Mouse (Mus musculus): ENCODE measurements around the gene Il17f.

GRCm38 (mm10) chr1:20819771-20820605, 29.6 kb upstream of the Il17f start, which contains the start of gene Mcm3:
- TF ChIP-seq SRF (IDR thresholded peaks at IDR 0.05; ENCODE audit: control insufficient read depth, insufficient read length, low read depth) = peak; percentile 49
- TF ChIP-seq POLR2A (IDR thresholded peaks at IDR 0.05; ENCODE audit: insufficient read length, low read depth) = peak; percentile 45
- no peak for TF ChIP-seq MYOD1 (IDR thresholded peaks at IDR 0.05; ENCODE audit: control insufficient read depth in 1 of 3, insufficient read length in 2 of 3, low read depth in 2 of 3)
- peak; percentile 81 for TF ChIP-seq MAX (IDR thresholded peaks at IDR 0.05; ENCODE audit: low read depth)
- TF ChIP-seq USF1 (IDR thresholded peaks at IDR 0.05; ENCODE audit: low read depth) = peak; percentile 27

Data from myocyte (in vitro differentiated cells).